Comparison of ENCODE assay signal across 7 mouse cellular contexts in genomic region chr11:82989357-82989756, GRCm38 (mm10). TPM values are rescaled to one million over a fixed set of nuclear protein-coding genes. Genes with fewer than 3 reads are reported as not detected.
A peak's percentile ranks its signal among the peaks of the same experiment; 100 is the strongest.
DNase-seq lines count a peak whose midpoint lies in the region; ATAC-seq and TF ChIP-seq lines count a peak whose summit lies in the region.

No protein-coding gene starts in this region.

- H3K4me2 ChIP-seq in midbrain, embryonic 12.5 days (replicated peaks), result peak overlapping the region; percentile 55; the same call in 1 of the 2 replicates
- H3K4me2 ChIP-seq in midbrain, postnatal 0 days (ENCODE audit: low read depth, low read length, poor library complexity, severe bottlenecking), result no peak overlapping the region
- H3K4me2 ChIP-seq in forebrain, embryonic 16.5 days (ENCODE audit: low read length), result peak overlapping the region; percentile 11

- 31% methylated on average over 12 of the region's 12 CpGs for WGBS in midbrain, embryonic 12.5 days
- WGBS in midbrain, postnatal 0 days, result 44% methylated on average over 12 of the region's 12 CpGs
- 46% methylated on average over 12 of the region's 12 CpGs for WGBS in forebrain, embryonic 16.5 days
- WGBS in small intestine, adult 2 months, result 13% methylated on average over 12 of the region's 12 CpGs

- H3K9ac ChIP-seq in midbrain, embryonic 12.5 days (replicated peaks), result no peak overlapping the region
- H3K9ac ChIP-seq in midbrain, postnatal 0 days (replicated peaks; ENCODE audit: low read length, poor library complexity, severe bottlenecking), result no peak overlapping the region
- no peak overlapping the region for H3K9ac ChIP-seq in forebrain, embryonic 16.5 days (replicated peaks; ENCODE audit: low read depth, low read length)

- DNase-seq in midbrain, postnatal 0 days (ENCODE audit: low spot score), result no peak
- DNase-seq in liver, result peak; percentile 56
- no peak for DNase-seq in gastrocnemius, adult 8-10 months (ENCODE audit: low spot score in 2 of 2)
- no peak for DNase-seq in thymus, postnatal 14 days

- ATAC-seq in midbrain, embryonic 12.5 days (ENCODE audit: low FRiP score, low read depth), result no peak
- no peak for ATAC-seq in midbrain, postnatal 0 days (ENCODE audit: low FRiP score)
- ATAC-seq in forebrain, embryonic 16.5 days, result no peak

- TF ChIP-seq POLR2A in small intestine, adult 2 months (IDR thresholded peaks at IDR 0.05; ENCODE audit: low read depth, low read length), result no peak

- no peak overlapping the region for H3K27ac ChIP-seq in midbrain, embryonic 12.5 days (replicated peaks)
- no peak overlapping the region for H3K27ac ChIP-seq in midbrain, postnatal 0 days (ENCODE audit: low read depth, low read length)
- H3K27ac ChIP-seq in forebrain, embryonic 16.5 days (ENCODE audit: low read length), result no peak overlapping the region
- H3K27ac ChIP-seq in small intestine, adult 2 months (ENCODE audit: insufficient read depth, low read depth, low read length), result no peak overlapping the region

- no peaks in the 10 kb centered on the region for H3K9me3 ChIP-seq in midbrain, embryonic 12.5 days
- no peaks in the 10 kb centered on the region for H3K9me3 ChIP-seq in midbrain, postnatal 0 days (ENCODE audit: low read length)
- no peaks in the 10 kb centered on the region; the same call in 1 of the 2 replicates for H3K9me3 ChIP-seq in forebrain, embryonic 16.5 days (ENCODE audit: control insufficient read depth, low read length)

- H3K36me3 ChIP-seq in midbrain, embryonic 12.5 days, result 0 out of 2 replicates have a peak, but pooled peaks cover 5% of the 10 kb centered on the region
- H3K36me3 ChIP-seq in midbrain, postnatal 0 days (ENCODE audit: insufficient read depth, low read length), result no peaks in the 10 kb centered on the region
- no peaks in the 10 kb centered on the region for H3K36me3 ChIP-seq in forebrain, embryonic 16.5 days (ENCODE audit: control insufficient read depth, insufficient read depth)
- peaks cover 2% of the 10 kb centered on the region; the same call in 1 of the 2 replicates for H3K36me3 ChIP-seq in small intestine, adult 2 months (ENCODE audit: control insufficient read depth, insufficient read depth, low read length)

- peaks cover 18% of the 10 kb centered on the region for H3K27me3 ChIP-seq in midbrain, embryonic 12.5 days
- H3K27me3 ChIP-seq in midbrain, postnatal 0 days (ENCODE audit: insufficient read depth, low read length), result no peaks in the 10 kb centered on the region
- H3K27me3 ChIP-seq in forebrain, embryonic 16.5 days (replicated peaks; ENCODE audit: control insufficient read depth, insufficient read depth, low read length), result no peaks in the 10 kb centered on the region
- no peaks in the 10 kb centered on the region for H3K27me3 ChIP-seq in small intestine, adult 2 months (ENCODE audit: control insufficient read depth, insufficient read depth, low read length)

- H3K4me3 ChIP-seq in midbrain, embryonic 12.5 days, result no peak overlapping the region
- H3K4me3 ChIP-seq in midbrain, postnatal 0 days (ENCODE audit: low read depth, low read length), result no peak overlapping the region
- no peak overlapping the region for H3K4me3 ChIP-seq in forebrain, embryonic 16.5 days (replicated peaks; ENCODE audit: low read length)
- H3K4me3 ChIP-seq in small intestine, adult 2 months (ENCODE audit: low read depth, low read length), result peak overlapping the region; percentile 39

- H3K4me1 ChIP-seq in midbrain, embryonic 12.5 days, result peaks cover 18% of the 10 kb centered on the region
- H3K4me1 ChIP-seq in midbrain, postnatal 0 days (ENCODE audit: insufficient read depth, low read length), result no peaks in the 10 kb centered on the region
- peaks cover 8% of the 10 kb centered on the region for H3K4me1 ChIP-seq in forebrain, embryonic 16.5 days (replicated peaks; ENCODE audit: control insufficient read depth, insufficient read depth, low read length)
- H3K4me1 ChIP-seq in small intestine, adult 2 months (ENCODE audit: control insufficient read depth, insufficient read depth, insufficient read length, low read length), result peaks cover 5% of the 10 kb centered on the region; the same call in 1 of the 2 replicates

- no peak for TF ChIP-seq CTCF in midbrain, postnatal 0 days (IDR thresholded peaks at IDR 0.05)
- no peak for TF ChIP-seq CTCF in small intestine, adult 2 months (IDR thresholded peaks at IDR 0.05; ENCODE audit: extremely low read depth, insufficient read length, insufficient replicate concordance, low read depth, low read length)

RNA-seq across cellular contexts. Expression of gene Slfn9, which starts 2.3 kb away (rescaled TPM):
- 9.3 and 10.6 TPM in 2 replicates for polyA plus RNA-seq in midbrain, embryonic 12.5 days (2016; fragmentation: Nextera tagmentation; extraction: Ambion mirVana)
- 0.99 and 1.6 TPM in 2 replicates for total RNA-seq in midbrain, postnatal 0 days (2014; rRNA removed)
- polyA plus RNA-seq in midbrain, postnatal 0 days (2015; fragmentation: Nextera tagmentation; extraction: Ambion mirVana), result 0.52 and 0.53 TPM in 2 replicates
- polyA plus RNA-seq in forebrain, embryonic 16.5 days (2015; fragmentation: Nextera tagmentation; extraction: Ambion mirVana), result 5.7 and 6.5 TPM in 2 replicates
- polyA plus RNA-seq in small intestine, adult 2 months (2012; rRNA removed), result 0.30 and 0.61 TPM in 2 replicates
- total RNA-seq in gastrocnemius, adult 8-10 months (2022), result under 1 TPM; 0.05 to 0.18 (median 0.09) TPM

RNA-seq across cellular contexts. Expression of gene Slfn8, which starts 31.3 kb away (rescaled TPM):
- 0.25 and 0.46 TPM in 2 replicates for polyA plus RNA-seq in midbrain, embryonic 12.5 days (2016; fragmentation: Nextera tagmentation; extraction: Ambion mirVana)
- 0.16 and 0.52 TPM in 2 replicates for total RNA-seq in midbrain, postnatal 0 days (2014; rRNA removed)
- polyA plus RNA-seq in midbrain, postnatal 0 days (2015; fragmentation: Nextera tagmentation; extraction: Ambion mirVana), result 0.12 and 0.15 TPM in 2 replicates
- 0.11 and 0.26 TPM in 2 replicates for polyA plus RNA-seq in forebrain, embryonic 16.5 days (2015; fragmentation: Nextera tagmentation; extraction: Ambion mirVana)
- 0.11 and 0.28 TPM in 2 replicates for polyA plus RNA-seq in small intestine, adult 2 months (2012; rRNA removed)
- total RNA-seq in gastrocnemius, adult 8-10 months (2022), result under 1 TPM; 0.17 to 0.36 (median 0.33) TPM

RNA-seq across cellular contexts. Expression of gene Slfn5, which starts 38.2 kb away (rescaled TPM):
- polyA plus RNA-seq in midbrain, embryonic 12.5 days (2016; fragmentation: Nextera tagmentation; extraction: Ambion mirVana), result 0.80 and 0.83 TPM in 2 replicates
- 3.9 and 4.0 TPM in 2 replicates for total RNA-seq in midbrain, postnatal 0 days (2014; rRNA removed)
- polyA plus RNA-seq in midbrain, postnatal 0 days (2015; fragmentation: Nextera tagmentation; extraction: Ambion mirVana), result 2.0 and 2.5 TPM in 2 replicates
- polyA plus RNA-seq in forebrain, embryonic 16.5 days (2015; fragmentation: Nextera tagmentation; extraction: Ambion mirVana), result 1.3 and 1.8 TPM in 2 replicates
- 0.34 and 0.95 TPM in 2 replicates for polyA plus RNA-seq in small intestine, adult 2 months (2012; rRNA removed)
- 10 to 100 TPM; 10.1 to 16.3 (median 12.4) TPM for total RNA-seq in gastrocnemius, adult 8-10 months (2022)
